Mouse (Mus musculus): ENCODE data around the gene Slc2a5. TPM values are rescaled to one million over a fixed set of nuclear protein-coding genes. Genes with fewer than 3 reads are reported as not detected.

Slc2a5 gene
- total RNA-seq, 2 experiments from 2014 or later = 4.4 to 6.2 TPM

DNA sequence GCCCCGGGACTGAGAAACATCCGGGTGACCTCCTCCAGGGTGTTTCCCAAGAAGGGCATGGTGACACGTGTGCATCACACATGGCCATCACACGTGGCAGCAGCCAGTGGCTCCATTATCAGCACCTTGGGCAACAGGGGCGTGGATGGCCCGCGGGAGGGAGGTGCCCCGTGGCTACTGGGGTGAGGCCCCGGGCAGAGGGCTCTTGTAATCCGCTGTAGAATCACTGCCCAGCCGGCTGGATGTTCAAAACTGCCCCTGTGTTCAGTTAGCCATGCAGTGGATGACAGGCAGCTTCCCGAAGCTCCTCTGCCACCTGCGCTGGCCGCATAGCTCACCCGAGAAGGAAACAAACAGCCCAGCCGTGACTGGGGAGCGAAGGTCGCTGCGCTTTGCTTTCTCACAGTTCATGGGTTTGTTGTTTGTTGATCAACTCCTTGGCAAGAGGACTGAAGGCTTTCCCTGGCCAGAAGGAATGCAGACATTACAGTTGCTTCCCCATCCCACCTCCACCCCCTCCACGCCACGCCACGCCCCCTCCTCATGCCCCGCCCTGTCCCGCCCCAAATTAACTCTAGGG, 13.7 kb downstream of the Slc2a5 start:
- no peak for DNase-seq (ENCODE audit: extremely low spot score in 1 of 2, low spot score in 2 of 2)
- intact Hi-C loops (cut with DNase I) = loop anchor here (10.0 kb wide), 1 partner anchor 92 kb away; no protein-coding TSS in a partner anchor

DNA sequence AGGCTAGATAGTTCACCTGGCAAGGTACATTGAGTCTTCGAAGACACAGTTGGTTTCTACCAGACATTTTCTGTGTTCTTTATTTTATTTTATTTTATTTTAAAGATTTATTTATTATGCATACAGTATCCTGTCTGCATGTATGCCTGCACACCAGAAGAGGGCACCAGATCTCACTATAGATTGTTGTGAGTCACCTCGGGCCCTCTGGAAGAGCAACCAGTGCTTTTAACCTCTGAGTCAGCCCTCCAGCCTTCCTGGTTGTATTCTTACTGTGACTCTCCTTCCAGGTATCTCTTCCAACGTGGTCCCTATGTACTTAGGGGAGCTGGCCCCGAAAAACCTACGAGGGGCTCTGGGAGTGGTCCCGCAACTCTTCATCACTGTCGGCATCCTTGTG, 16.2 kb downstream of the Slc2a5 start:
- intact Hi-C loops (cut with DNase I) = loop anchor here (10.0 kb wide), 1 partner anchor 90 kb away; no protein-coding TSS in a partner anchor

DNA sequence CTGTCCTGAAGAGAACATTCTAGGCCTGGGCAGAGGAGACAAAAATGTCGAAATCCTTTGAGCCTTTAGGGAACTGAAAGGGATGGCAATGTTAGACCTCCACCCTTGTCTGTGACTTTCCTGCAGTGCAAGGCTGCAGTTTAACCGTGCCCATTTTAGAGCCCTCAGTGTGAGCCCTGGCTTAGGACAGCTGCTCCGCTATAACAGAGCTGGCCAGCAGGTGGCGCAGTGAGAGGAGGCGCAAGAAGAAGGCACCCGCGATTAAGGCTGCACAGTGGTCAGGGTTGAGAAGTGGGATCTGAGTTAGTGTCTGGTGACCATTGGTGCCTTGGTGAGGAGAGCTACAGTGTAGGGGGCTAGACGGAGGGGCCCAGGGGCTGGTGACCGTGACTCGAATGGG, 17.6 kb downstream of the Slc2a5 start:
- DNase-seq (ENCODE audit: extremely low spot score in 1 of 2, low spot score in 2 of 2) = peak; percentile 35 to 82
- intact Hi-C loops (cut with DNase I) = loop anchor here (10.0 kb wide), 1 partner anchor 88 kb away; no protein-coding TSS in a partner anchor

More for the DNA sequence above, 16.2 kb downstream of the Slc2a5 start:
- DNase-seq (ENCODE audit: extremely low spot score in 1 of 2, low spot score in 2 of 2) = no peak

DNA sequence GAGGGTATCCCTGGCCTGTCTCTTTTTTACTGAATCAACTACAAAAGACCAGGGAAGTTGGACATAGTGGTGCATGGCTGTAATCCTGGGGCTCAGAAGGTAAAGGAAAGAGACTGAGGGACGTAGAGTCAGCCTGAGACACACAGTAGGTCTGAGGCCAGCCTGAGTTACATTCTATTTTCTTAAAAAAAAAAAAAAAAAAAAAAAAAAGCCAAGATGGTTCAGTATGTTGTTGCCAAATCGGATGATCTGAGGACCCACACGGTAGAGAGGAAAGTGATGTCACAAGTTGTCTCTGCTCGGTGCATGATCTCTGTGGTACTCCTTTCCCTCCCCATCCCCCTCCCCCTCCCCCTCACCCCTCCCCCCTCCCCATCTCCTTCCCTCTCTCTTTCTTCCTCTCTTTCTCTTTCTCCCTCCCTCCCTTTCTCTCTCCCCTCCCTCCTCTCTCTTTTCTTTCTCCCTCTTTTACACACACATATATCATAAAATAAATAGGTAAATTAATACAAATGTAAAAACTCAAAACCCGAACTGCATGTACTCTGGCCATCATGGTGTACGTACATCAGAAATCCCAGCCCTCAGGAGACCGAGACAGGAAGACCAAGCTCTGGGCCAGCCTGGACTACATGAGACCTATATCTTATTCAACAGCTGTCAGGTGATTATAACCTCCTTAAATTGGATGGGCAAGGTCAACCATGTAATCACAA, 18.4 kb downstream of the Slc2a5 start:
- no peak for DNase-seq (ENCODE audit: extremely low spot score in 1 of 2, low spot score in 2 of 2)
- intact Hi-C loops (cut with DNase I) = loop anchor here (10.0 kb wide), 1 partner anchor 87 kb away; no protein-coding TSS in a partner anchor

DNA sequence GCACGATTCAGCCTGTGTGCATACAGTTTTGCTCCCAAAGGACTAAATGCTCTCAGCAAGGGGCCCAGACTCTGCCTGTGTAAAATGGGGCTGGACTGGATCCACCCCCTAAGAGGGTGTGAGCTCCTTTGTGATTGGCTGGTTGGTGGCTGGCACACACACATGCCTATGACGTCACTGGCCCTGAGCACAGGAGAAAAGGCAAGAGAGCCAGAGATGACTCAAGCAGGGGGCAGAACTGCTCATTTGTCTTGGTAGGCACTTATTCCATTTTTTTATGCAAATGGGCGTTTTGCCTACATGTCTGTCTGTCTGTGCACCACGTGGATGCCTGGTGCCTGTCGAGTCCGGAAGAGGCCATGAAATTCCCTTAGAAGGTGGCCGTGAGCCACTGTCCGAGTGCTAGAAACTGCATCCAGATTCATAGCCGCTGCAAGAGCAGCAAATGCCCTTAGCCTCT, 19.0 kb downstream of the Slc2a5 start:
- DNase-seq (ENCODE audit: extremely low spot score in 1 of 2, low spot score in 2 of 2) = peak; percentile 57 to 75
- intact Hi-C loops (cut with DNase I) = loop anchor here (10.0 kb wide), 1 partner anchor 87 kb away; no protein-coding TSS in a partner anchor

DNA sequence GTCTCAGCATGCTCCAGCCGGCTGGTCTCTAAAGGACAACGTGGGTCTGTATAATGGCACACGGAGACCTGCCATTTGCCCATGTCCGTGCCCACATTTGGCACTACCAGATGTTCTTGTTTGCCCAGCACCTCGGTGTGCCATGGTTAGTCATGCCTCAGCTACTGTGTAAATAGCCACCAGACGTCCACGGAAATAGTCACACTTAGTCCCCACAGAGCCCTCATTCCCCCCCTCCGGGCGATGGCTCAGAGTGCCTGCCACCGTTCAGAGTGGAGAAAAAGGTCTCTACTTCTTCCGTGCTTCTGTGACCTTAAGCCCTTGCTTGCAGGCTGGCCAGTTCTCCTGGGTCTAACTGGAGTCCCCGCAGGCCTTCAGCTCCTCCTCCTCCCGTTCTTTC, 20.0 kb downstream of the Slc2a5 start:
- no peak for DNase-seq (ENCODE audit: extremely low spot score in 1 of 2, low spot score in 2 of 2)
- intact Hi-C loops (cut with DNase I) = loop anchor here (10.0 kb wide), 1 partner anchor 86 kb away; no protein-coding TSS in a partner anchor

DNA sequence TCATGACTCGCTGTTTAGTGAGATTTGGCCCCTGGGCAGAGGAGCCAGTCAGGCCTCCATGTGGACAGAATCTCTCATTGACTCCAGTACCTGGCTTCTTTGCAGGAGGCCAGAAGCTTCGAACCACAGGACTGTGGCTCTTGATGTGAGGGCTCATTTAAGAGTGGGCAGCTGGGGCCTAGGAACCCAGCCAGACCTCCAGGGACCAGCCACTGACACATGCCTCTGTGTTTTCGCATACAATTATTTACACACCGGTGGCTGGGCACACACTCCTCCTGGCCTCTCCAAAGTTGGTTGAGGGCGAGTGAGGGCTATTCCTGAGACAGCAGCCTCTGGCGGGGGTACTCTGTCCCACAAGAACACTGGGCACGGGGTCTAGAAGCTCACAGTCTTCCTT, 21.3 kb downstream of the Slc2a5 start:
- intact Hi-C loops (cut with DNase I) = no loop called here
- DNase-seq (ENCODE audit: extremely low spot score in 1 of 2, low spot score in 2 of 2) = no peak

DNA sequence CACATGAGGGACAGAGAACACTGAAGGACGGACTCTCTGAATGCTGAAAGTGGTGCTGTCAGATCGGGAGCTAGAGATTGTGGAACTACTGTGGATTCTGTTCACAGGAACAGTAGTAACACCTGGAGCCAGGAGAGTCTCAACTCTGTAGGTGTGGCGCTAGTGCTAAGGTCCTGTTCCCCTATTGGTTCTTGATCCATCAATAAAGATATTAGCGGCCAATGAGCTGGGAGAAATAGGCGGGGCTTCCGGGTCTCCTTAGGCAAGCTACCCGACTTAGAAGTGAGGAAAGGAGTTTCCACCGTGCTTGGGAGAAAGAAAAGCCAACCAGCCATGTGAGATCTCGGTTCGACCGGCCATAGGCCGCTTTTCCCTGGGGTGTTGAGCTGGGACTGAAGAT, 25.2 kb downstream of the Slc2a5 start:
- intact Hi-C loops (cut with DNase I) = no loop called here
- DNase-seq (ENCODE audit: extremely low spot score in 1 of 2, low spot score in 2 of 2) = no peak

DNA sequence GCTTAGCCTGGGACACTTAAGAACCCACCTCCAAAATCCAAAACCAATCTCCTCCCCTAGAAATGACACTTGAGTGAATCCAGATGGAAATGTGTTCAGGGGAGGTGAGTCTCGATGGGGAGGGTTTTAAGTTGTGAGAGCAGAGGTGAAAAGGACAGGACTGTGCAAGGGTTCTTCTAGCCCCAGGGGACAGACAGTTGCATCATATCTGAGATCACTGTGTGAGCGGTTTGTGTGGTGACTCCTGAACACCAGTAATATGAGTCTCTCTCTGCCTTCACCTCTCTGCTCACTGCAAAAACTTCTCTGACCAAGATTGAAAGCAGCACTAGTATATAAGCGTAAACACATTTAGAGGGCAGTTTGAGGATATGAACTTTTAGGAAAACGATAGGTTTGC, 27.2 kb downstream of the Slc2a5 start:
- intact Hi-C loops (cut with DNase I) = no loop called here
- no peak for DNase-seq (ENCODE audit: extremely low spot score in 1 of 2, low spot score in 2 of 2)

DNA sequence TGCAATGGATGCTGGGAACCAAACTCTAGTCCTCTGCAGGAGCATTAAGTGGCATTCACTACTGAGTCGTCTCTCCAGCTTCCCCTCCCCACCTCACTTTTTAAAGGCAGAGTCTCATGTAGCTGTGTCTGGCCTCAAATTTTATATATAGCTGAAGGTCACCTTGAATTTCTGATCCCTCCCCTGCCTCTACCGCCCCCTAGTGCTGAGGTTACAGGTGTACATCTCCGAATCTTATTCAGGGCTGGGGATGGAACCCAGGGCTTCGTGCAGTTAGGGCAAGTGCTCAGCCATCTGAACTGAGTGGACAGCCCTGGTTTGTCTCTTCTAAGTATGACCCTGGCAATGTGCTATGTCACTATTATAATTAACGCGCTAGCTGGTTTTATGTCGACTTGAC, 32.0 kb downstream of the Slc2a5 start:
- DNase-seq (ENCODE audit: extremely low spot score in 1 of 2, low spot score in 2 of 2) = no peak
- intact Hi-C loops (cut with DNase I) = no loop called here

DNA sequence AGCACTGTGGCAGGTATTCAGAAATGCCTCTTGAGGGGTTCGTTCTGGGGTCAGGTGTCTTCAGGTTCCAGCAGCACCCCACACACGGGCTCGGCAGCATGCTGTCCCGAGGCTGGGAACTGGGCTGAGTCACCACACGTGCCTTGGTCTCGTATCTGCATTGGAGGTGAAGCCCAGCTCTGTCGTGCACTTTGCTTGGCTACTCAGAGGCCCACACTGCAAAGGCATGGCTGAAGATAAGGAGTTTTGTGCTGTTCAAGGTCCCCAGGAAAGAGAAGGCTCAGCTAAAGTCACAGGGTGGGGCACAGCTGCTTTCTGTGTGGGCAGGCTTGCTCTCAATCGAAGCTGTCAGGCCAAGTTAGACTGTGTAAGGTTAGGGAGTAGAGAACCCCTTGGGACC, 33.4 kb downstream of the Slc2a5 start:
- intact Hi-C loops (cut with DNase I) = no loop called here
- DNase-seq (ENCODE audit: extremely low spot score in 1 of 2, low spot score in 2 of 2) = no peak

DNA sequence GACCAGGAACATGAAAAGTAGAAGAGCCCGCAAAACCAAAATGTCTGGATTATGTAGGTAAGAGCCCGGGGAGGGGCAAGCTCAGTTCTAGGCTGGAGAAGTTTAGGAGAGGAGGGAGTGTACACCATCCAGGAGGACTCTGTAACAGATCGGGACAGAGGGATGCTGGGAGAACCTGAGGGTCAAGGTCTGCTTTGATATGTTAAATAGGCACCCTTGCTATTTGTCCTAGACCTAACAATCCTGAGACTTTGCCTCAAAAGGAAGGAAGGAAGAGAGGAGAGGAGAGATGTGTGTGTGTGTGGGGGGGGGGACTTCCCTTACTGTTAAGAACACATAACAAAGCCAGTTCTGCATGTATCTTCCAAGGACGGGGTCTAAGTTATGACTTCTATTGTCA, 36.2 kb downstream of the Slc2a5 start:
- no peak for DNase-seq (ENCODE audit: extremely low spot score in 1 of 2, low spot score in 2 of 2)
- intact Hi-C loops (cut with DNase I) = no loop called here

DNA sequence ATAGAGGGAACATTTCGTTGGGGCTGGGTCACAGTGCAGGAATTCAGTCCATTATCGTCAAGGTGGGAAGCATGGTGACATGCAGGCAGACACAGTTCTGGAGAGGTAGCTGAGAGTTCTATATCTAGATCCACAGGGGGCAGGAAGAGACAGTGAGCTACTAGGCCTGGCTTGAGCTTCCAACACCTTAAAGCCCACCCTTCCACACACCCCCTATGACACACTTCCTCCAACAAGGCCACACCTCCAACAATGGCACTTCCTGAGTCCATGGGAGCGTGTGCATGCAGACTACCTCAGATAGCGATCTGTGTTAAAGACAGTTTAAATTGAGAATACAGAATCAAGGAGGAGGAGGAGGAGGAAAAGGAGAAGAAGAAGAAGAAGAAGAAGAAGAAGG, 36.6 kb downstream of the Slc2a5 start:
- intact Hi-C loops (cut with DNase I) = no loop called here
- DNase-seq (ENCODE audit: extremely low spot score in 1 of 2, low spot score in 2 of 2) = no peak

DNA sequence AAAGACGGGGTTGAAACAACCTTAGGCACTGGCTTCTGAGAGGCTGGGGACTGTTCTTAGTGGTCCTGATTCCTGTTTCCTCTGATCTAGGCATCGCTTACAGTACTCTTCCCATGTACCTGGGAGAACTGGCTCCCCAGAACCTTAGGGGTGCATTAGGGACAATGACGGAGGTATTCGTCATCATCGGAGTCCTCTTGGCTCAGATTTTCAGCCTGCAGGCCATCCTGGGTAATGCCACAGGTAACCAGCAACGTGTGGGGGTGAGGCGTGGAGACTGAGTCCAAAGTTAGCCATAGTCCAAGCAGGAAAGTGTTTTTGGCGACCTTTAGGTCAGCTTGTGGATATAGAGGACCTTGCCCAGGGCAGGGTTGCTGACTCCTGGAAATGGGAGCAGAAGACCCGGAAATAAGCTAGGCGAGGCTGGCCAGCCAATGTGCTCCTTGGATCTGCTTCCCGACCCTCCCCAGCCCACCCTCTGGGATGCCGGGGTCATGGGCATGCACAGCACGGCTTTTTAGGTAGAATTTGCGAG, 38.3 kb downstream of the Slc2a5 start:
- DNase-seq (ENCODE audit: extremely low spot score in 1 of 2, low spot score in 2 of 2) = no peak
- intact Hi-C loops (cut with DNase I) = no loop called here

DNA sequence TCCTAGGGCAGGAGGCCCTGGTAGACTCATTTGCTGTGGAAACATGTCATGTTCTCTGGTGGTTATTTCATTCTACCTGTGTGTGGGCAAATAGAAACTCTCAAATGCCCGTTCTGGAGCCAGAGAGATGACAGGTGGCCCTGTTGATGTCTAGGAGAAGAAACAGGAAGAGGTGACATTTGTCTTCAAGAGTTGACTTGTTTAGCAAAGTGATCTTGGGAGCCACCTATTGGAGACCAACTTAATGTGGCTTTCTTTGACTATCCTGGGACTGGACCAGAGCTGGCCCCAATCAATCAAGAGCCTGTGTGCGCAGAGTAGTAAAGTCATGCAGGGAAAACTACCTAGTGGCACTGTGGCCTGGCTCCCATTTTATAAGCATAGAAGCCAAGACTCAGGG, 40.4 kb downstream of the Slc2a5 start:
- DNase-seq (ENCODE audit: extremely low spot score in 1 of 2, low spot score in 2 of 2) = no peak
- intact Hi-C loops (cut with DNase I) = no loop called here

DNA sequence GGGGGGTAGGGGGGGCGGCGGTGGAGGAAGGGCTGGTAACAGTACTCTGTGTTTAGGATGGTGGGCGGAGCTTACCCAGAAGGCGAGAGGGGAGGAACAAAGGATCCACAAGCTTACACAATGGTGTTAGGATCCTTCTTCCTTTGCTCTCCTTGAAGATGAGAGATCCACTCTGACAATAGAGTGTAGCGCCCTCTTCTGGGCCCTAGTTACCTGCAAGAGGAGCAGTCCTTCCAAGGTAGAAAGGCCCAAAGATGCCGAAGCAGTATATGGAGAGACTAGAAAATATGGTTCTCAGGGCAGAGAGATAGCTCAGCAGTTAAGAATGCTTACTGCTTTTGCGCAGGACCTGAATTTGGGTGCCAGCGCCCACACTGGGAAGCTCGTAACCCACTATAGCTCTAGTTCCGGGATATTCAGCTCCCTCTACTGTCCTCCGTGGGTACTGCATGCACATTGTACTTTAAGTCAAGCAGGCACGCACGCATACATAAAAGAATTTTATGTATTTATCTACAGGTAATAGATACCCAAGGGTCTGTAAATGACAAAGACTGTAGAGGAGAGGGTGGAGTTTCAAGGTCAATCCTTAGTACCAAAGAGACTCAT, 43.6 kb downstream of the Slc2a5 start:
- no peak for DNase-seq (ENCODE audit: extremely low spot score in 1 of 2, low spot score in 2 of 2)
- intact Hi-C loops (cut with DNase I) = no loop called here

DNA sequence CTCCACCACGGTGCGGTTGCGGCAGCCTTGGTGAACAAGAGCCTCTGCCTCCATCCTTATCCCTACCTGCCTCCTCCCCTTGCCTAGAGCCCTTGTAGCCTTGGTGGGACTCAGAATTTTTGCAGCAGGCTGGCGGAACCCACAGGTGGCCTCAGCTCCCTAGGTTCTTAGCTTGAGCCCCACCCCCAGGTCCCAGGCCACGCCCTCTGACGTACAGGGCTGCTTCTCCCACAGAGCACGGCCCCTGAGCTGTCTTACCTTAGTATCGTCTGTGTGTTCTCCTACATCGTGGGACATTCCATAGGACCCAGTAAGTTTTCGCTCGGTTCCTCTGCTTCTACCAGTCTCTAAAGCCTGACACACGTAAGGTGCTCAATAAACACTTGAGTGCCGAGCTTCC, 45.8 kb downstream of the Slc2a5 start:
- DNase-seq (ENCODE audit: extremely low spot score in 1 of 2, low spot score in 2 of 2) = no peak
- intact Hi-C loops (cut with DNase I) = no loop called here

DNA sequence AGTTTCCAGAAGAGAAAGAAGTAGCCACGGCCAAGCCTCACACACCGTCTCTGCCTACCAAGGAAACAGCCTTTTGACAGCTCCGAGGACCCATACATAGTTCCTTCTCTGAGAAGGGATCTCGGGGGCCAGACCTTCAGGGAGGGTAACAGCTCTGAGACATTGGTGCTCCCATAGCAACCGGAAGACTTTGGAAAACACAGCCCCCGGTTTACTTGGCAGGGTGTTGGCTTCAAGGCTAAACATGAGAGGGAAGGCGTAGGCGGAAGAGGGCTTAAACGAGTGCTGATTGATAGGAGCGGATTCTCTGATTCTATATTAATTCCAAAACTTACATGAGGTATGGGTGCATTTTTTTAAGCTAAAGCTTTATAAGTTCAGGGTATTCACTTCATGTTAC, 49.3 kb downstream of the Slc2a5 start:
- intact Hi-C loops (cut with DNase I) = no loop called here
- peak in 1 of 2 experiments; percentile 38 for DNase-seq (ENCODE audit: extremely low spot score in 1 of 2, low spot score in 2 of 2)

DNA sequence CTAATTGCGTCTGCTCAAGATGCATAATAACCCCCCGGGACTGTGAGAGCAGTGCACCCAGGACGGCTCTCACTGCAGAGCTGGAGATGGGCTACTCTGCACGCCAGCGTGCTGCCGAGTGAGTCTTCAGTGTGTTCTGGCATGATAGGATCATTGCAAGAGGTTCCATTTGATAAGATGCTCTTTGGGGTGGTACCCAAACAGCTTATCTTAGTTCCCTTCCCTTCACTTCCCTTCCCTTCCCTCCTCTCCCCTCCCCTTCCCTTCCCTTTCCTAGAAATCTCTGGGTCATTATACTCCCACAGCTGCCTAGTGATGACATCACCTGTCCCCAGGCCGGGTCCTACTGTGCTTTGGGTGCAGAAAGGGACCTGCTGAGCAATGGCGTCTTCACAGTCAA, 53.0 kb downstream of the Slc2a5 start:
- DNase-seq (ENCODE audit: extremely low spot score in 1 of 2, low spot score in 2 of 2) = no peak
- intact Hi-C loops (cut with DNase I) = no loop called here

DNA sequence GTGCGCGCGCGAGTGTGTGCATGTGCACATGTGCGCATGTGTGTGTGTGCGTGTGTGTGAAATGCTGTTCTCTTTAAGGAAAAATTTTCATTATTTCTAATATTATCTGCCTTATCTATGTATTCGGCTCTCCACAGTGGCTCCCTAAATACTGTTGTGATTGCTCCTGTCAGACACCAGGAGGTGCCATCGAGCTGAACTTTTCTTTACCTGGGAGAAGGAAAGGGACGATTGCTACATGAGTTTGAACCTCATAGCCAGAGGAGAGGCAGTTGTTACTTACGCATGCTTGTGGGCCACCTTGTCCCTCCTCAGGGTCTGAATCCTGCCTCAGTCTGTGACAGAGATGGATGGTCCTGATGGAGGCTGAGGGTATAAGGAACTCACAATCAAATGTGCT, 54.2 kb downstream of the Slc2a5 start:
- intact Hi-C loops (cut with DNase I) = no loop called here

More for the DNA sequence above, 54.2 kb downstream of the Slc2a5 start:
- peak in 1 of 2 experiments; percentile 11 for DNase-seq (ENCODE audit: extremely low spot score in 1 of 2, low spot score in 2 of 2)

Measured in left cerebral cortex, postnatal 10 days (tissue).